In genomic region chr8:78037218-78037617, GRCm38 (mm10) we compare ENCODE assay signal across 28 mouse cellular contexts.
DNase-seq lines count a peak whose midpoint lies in the region; ATAC-seq and TF ChIP-seq lines count a peak whose summit lies in the region.
"Had no signal": no experiment of that assay in that cellular context is flagged by ENCODE, and none has a peak within 500 bp of the region (broad histone marks: within the 10 kb centered on the region; RNA-seq: fewer than 3 reads in every experiment).

No protein-coding gene starts in this region.

- H3K9ac ChIP-seq in liver, adult 2 months (ENCODE audit: low read depth, low read length): no peak overlapping the region
- H3K9ac ChIP-seq in liver, embryonic 12.5 days: no peak overlapping the region
- H3K9ac ChIP-seq: embryonic facial prominence, embryonic 13.5 days; forebrain, embryonic 13.5 days; hindbrain, embryonic 12.5 days; intestine, embryonic 15.5 days had no signal

- H3K79me2 ChIP-seq in liver, adult 2 months (ENCODE audit: control insufficient read depth, insufficient read depth, low read length): no peaks in the 10 kb centered on the region

- H3K27me3 ChIP-seq in liver, adult 2 months (ENCODE audit: control insufficient read depth, insufficient read depth, low read length): no peaks in the 10 kb centered on the region
- H3K27me3 ChIP-seq in liver, embryonic 12.5 days (replicated peaks): no peaks in the 10 kb centered on the region
- H3K27me3 ChIP-seq: CH12.LX; embryonic facial prominence, embryonic 13.5 days; forebrain, embryonic 13.5 days; hindbrain, embryonic 12.5 days; intestine, embryonic 15.5 days had no signal

- DNase-seq in frontal cortex, postnatal 25 days (ENCODE audit: low spot score in 2 of 2): no peak
- peak; percentile 41 for DNase-seq in layer of hippocampus, adult 9-11 months
- no peak for DNase-seq in layer of hippocampus, postnatal 36 days
- peak; percentile 16 for DNase-seq in liver, adult 2 months (ENCODE audit: extremely low read depth, low read depth, low spot score)
- DNase-seq in brain, embryonic 14.5 days (ENCODE audit: low read depth): peak; percentile 12
- DNase-seq: adrenal gland, postnatal 10 days; adrenal gland, postnatal 36 days; B cell, adult 2 months; cerebellum, adult 18-20 months; cerebellum, adult 9-10 months; cerebellum, postnatal 14 days; gastrocnemius, adult 2 months; gastrocnemius, postnatal 14 days; heart, adult 11 months had no signal

- no peak overlapping the region for H3K4me3 ChIP-seq in liver, adult 2 months (ENCODE audit: insufficient read depth, low read depth, low read length)
- H3K4me3 ChIP-seq in liver, embryonic 12.5 days: no peak overlapping the region
- H3K4me3 ChIP-seq: embryonic facial prominence, embryonic 13.5 days; forebrain, embryonic 10.5 days; forebrain, embryonic 13.5 days; gastrocnemius, adult 2 months; hindbrain, embryonic 12.5 days; intestine, embryonic 15.5 days had no signal

- no peaks in the 10 kb centered on the region for H3K36me3 ChIP-seq in liver, adult 2 months (ENCODE audit: control insufficient read depth, insufficient read depth, low read length)
- H3K36me3 ChIP-seq in liver, embryonic 12.5 days: no peaks in the 10 kb centered on the region
- H3K36me3 ChIP-seq: embryonic facial prominence, embryonic 13.5 days; forebrain, embryonic 10.5 days; G1E; hindbrain, embryonic 12.5 days; intestine, embryonic 15.5 days had no signal

- peak; percentile 81 for ATAC-seq in frontal cortex, adult (ENCODE audit: low TSS enrichment)
- ATAC-seq in liver, embryonic 12.5 days: no peak
- ATAC-seq in cerebellum, adult (ENCODE audit: insufficient number of reproducible peaks, low FRiP score, low TSS enrichment): no peak
- ATAC-seq: forebrain, embryonic 13.5 days; forebrain, embryonic 16.5 days; hindbrain, embryonic 16.5 days; intestine, embryonic 15.5 days; Patski had no signal

- no peak overlapping the region for H3K27ac ChIP-seq in liver, adult 2 months (replicated peaks; ENCODE audit: insufficient read depth, low read depth, low read length)
- H3K27ac ChIP-seq in liver, embryonic 12.5 days: no peak overlapping the region
- H3K27ac ChIP-seq: forebrain, embryonic 10.5 days; forebrain, embryonic 13.5 days; gastrocnemius, adult 2 months; hindbrain, embryonic 12.5 days; intestine, embryonic 15.5 days had no signal

- H3K4me1 ChIP-seq in liver, adult 2 months (ENCODE audit: control insufficient read depth, insufficient read depth, low read length): no peaks in the 10 kb centered on the region
- no peaks in the 10 kb centered on the region for H3K4me1 ChIP-seq in liver, embryonic 12.5 days
- H3K4me1 ChIP-seq: forebrain, embryonic 10.5 days; forebrain, embryonic 13.5 days; hindbrain, embryonic 12.5 days; intestine, embryonic 15.5 days had no signal

- H3K4me2 ChIP-seq in liver, embryonic 12.5 days: no peak overlapping the region
- H3K4me2 ChIP-seq: embryonic facial prominence, embryonic 13.5 days; forebrain, embryonic 13.5 days; heart, embryonic 11.5 days; hindbrain, embryonic 12.5 days; intestine, embryonic 15.5 days had no signal

- no peak for TF ChIP-seq POLR2A in liver, adult 2 months (IDR thresholded peaks at IDR 0.05; ENCODE audit: extremely low read depth, insufficient read depth, low read length)
- TF ChIP-seq POLR2A in brain, embryonic 14.5 days (IDR thresholded peaks at IDR 0.05; ENCODE audit: borderline replicate concordance, extremely low read depth, insufficient read depth, insufficient read length, poor library complexity, severe bottlenecking): no peak

- 83% methylated on average over 1 of the region's 1 CpGs for WGBS in liver, adult 2 months
- WGBS in liver, embryonic 12.5 days (ENCODE audit: insufficient replicate concordance): 44% methylated on average over 1 of the region's 1 CpGs

- no peaks in the 10 kb centered on the region for H3K9me3 ChIP-seq in liver, embryonic 12.5 days (replicated peaks)
- H3K9me3 ChIP-seq: embryonic facial prominence, embryonic 13.5 days; forebrain, embryonic 10.5 days; forebrain, embryonic 13.5 days; G1E; hindbrain, embryonic 12.5 days; intestine, embryonic 15.5 days had no signal

- no peak for TF ChIP-seq CTCF in liver, adult 2 months (IDR thresholded peaks at IDR 0.05; ENCODE audit: low read depth, low read length)
- no peak for TF ChIP-seq CTCF in brain, embryonic 14.5 days (IDR thresholded peaks at IDR 0.05; ENCODE audit: borderline replicate concordance, extremely low read depth, insufficient read depth, insufficient read length)

Comparison
In these comparisons a context has a peak if more than half of its experiments do, and no peak if none do; other contexts are left out.
1. DNase-seq: peak in layer of hippocampus, adult 9-11 months (single experiment), liver, adult 2 months (single experiment) and brain, embryonic 14.5 days (single experiment); none in frontal cortex, postnatal 25 days (0 of 2) and layer of hippocampus, postnatal 36 days (0 of 2).